Mouse (Mus musculus) olfactory bulb, adult 2 months (tissue): Measurements from ENCODE around the gene Zer1. TPM values are rescaled to one million over a fixed set of nuclear protein-coding genes. Genes with fewer than 3 reads are reported as not detected.

Experiments
- H3K27ac ChIP-seq: fragments of 200-500 bp; 2 replicates; pipeline ENCODE4 v1.5.1; 2012; ENCODE audit warnings: low read depth, low read length; ENCODE audit not compliant: insufficient read depth
- H3K4me1 ChIP-seq: fragments of 200-500 bp; 2 replicates; pipeline ENCODE4 v1.6.1; 2012; ENCODE audit warnings: low read length; ENCODE audit not compliant: control insufficient read depth, insufficient read depth
- H3K4me3 ChIP-seq: fragments of 200-500 bp; 2 replicates; pipeline ENCODE4 v1.5.1; 2012; ENCODE audit warnings: mild to moderate bottlenecking, low read depth, low read length, moderate library complexity; ENCODE audit not compliant: insufficient read depth
- CTCF ChIP-seq: fragments of 200-500 bp; IDR thresholded peaks from 2 replicates; pipeline ENCODE4 v1.5.1; 2012; ENCODE audit warnings: low read depth, mild to moderate bottlenecking, low read length, moderate library complexity; ENCODE audit not compliant: insufficient read depth
- POLR2A ChIP-seq: fragments of 200-500 bp; IDR thresholded peaks from 2 replicates; pipeline ENCODE4 v1.6.1; 2012; ENCODE audit warnings: mild to moderate bottlenecking, low read depth, low read length, moderate library complexity; ENCODE audit not compliant: insufficient read depth
- WGBS: fragments of 180-500 bp; shearing (Covaris S2); methylation state at CpG from one replicate; pipeline ENCODE4 v1.1.7; 2018; 5-methylcytosine and 5-hydroxymethylcytosine counted together
- polyA plus RNA-seq: library from polyadenylated mRNA; stranded (reverse); fragments of >200 nt; gene quantifications from 2 replicates; pipeline ENCODE4 v1.2.4, GENCODE M21; 2012; ENCODE audit warnings: low replicate concordance; ENCODE audit not compliant: missing spikeins, insufficient read depth, insufficient read length

Zer1 gene
- polyA plus RNA-seq, 1 experiment, result not detected

DNA sequence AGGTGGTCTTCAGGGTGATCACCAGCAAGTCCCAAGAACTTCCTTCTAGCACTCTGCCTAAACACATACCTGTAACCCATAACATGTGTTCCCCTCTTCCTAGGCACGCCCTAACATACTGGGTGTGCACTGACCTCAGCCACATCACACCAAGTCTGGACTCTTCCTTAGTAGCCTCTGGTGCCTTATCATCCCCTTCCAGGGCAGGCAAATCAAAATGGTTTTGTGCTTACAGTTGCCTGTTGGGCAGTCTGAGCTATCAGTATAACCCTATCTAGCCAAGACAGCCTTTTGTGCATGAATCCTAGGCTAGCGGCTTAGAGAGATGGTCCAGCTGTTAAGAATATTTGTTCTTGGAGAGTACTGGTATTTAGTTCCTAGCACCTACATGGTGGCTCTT, 12.9 kb downstream of the Zer1 start:
- 98% methylated on average over 2 of the region's 2 CpGs for WGBS
- H3K27ac ChIP-seq, result no peak overlapping the region
- H3K4me3 ChIP-seq, result no peak overlapping the region
- TF ChIP-seq POLR2A (no peak), CTCF (no peak)
- no peaks in the 10 kb centered on the region for H3K4me1 ChIP-seq

GRCm38 (mm10) chr2:30108260-30108659, 16.1 kb downstream of the Zer1 start:
- Histone ChIP-seq H3K4me1 (no peaks in the 10 kb centered on the region), H3K4me3 (no peak overlapping the region), H3K27ac (no peak overlapping the region)
- 94% methylated on average over 4 of the region's 4 CpGs for WGBS
- TF ChIP-seq POLR2A (no peak), CTCF (no peak)

GRCm38 (mm10) chr2:30107646-30108045, 16.7 kb downstream of the Zer1 start:
- no peaks in the 10 kb centered on the region for H3K4me1 ChIP-seq
- 96% methylated on average over 5 of the region's 5 CpGs for WGBS
- H3K4me3 ChIP-seq, result no peak overlapping the region
- H3K27ac ChIP-seq, result no peak overlapping the region
- no peak for TF ChIP-seq CTCF
- TF ChIP-seq POLR2A, result no peak

GRCm38 (mm10) chr2:30106364-30106763, 18.0 kb downstream of the Zer1 start:
- Histone ChIP-seq H3K4me1 (no peaks in the 10 kb centered on the region), H3K4me3 (no peak overlapping the region), H3K27ac (no peak overlapping the region)
- TF ChIP-seq CTCF (no peak), POLR2A (no peak)

GRCm38 (mm10) chr2:30100214-30100613, 24.2 kb downstream of the Zer1 start:
- TF ChIP-seq CTCF, result no peak
- TF ChIP-seq POLR2A, result no peak
- 70% methylated on average over 4 of the region's 4 CpGs for WGBS
- H3K27ac ChIP-seq, result no peak overlapping the region
- H3K4me3 ChIP-seq, result no peak overlapping the region
- no peaks in the 10 kb centered on the region for H3K4me1 ChIP-seq

DNA sequence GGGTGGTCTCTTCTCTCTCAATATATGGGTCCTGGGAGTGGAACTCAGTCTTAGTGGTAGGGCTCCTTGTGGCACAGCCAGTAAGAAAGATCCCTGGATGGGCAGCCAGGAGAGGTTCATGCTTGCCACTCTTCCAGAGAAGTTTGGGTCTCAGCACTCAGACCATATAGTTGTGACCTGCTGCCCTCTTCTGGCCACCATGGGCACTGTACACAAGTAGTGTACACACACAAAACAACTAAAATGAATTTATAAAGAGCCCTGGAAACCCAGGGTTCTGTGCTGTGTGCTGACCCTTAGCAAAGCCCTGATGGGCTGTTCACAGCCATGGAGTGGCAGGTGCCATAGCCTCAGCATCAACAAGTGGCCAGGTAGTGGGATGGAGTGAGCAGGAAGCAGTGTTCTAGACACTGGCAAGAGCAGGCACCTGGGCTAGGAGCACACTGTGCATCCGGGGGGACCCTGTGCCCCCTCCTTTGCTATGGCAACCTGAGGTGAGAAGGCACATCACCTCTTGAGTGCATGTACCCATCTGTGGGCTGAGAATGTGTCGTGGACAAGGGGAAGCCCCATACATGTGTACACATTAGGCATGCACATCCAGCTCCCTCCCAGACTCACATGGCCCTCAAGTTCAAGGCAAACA, 28.4 kb downstream of the Zer1 start:
- 84% methylated on average over 2 of the region's 2 CpGs for WGBS
- Histone ChIP-seq H3K27ac (no peak overlapping the region), H3K4me1 (peaks cover 7% of the 10 kb centered on the region), H3K4me3 (no peak overlapping the region)
- TF ChIP-seq CTCF, result no peak
- no peak for TF ChIP-seq POLR2A

DNA sequence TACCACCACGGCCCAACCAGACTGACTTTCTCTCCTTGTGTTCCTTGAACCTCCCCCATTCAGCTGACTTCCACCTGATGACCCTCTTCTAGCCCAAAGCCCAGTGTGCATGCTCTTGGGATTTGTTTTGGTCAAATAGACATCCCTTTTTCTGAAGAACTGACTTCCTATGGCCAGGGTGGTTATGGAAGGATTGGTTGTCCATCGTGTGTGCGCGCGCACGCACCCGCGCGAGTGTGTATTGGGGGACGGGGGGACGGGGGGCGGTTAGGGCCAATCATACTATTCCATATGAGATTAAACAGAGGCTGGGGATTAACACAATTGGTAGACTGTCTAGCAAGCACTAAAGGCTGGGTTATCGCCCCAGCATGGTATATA, 30.2 kb downstream of the Zer1 start:
- WGBS, result 3% methylated on average over 13 of the region's 13 CpGs

DNA sequence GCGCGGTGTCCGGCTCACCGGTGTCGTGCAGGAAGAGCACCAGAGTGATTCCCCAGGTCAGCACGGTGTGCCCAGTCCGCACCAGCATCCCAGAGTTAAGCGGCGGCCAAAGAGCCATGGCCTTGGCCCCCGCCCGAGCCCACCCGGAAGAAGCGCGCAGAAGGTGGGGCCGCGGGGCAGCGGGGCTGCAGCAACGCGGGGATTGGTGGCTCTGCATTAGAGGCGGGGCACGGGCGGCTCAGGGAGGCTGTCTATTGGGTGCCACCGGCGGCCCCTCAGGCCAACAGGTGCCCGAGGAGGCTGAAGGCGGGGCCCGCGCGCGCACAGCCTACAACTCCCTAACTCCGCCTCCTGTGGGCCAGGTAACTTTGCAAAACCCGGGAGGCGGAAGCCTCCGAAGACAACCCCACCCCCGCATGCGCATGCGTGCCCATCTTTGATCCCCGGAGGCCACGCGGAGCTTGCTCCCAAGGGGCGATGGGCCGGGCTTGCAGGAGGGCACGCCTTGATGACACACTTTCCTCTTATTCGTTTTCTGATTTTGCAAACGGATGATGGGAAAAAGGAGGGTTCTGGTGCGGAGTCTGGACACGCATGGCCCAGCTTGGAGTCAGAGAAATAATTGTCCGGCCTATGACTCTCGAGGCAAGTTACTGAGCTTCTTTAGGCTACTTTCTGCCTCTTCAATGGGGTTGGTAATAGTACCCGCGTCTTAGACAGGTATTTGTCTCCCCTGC, 30.7 kb downstream of the Zer1 start, which contains the start of gene Zdhhc12:
Gene Zdhhc12 (minus strand): TSS at position 178 of the 737 bp plus-strand sequence.
- under 1% methylated on average over 51 of the region's 51 CpGs for WGBS
- H3K27ac ChIP-seq, result no peak within 1 kb of the TSS
- H3K4me3 ChIP-seq, result peak within 1 kb of the TSS; percentile 51

More for the DNA sequence above, 30.2 kb downstream of the Zer1 start:
- TF ChIP-seq CTCF (no peak), POLR2A (no peak)
- peaks cover 7% of the 10 kb centered on the region for H3K4me1 ChIP-seq
- H3K27ac ChIP-seq, result no peak overlapping the region
- H3K4me3 ChIP-seq, result peak overlapping the region; percentile 51

GRCm38 (mm10) chr2:30092280-30092918, 32.0 kb downstream of the Zer1 start:
- peaks cover 7% of the 10 kb centered on the region for H3K4me1 ChIP-seq
- WGBS, result 60% methylated on average over 6 of the region's 6 CpGs
- no peak overlapping the region for H3K4me3 ChIP-seq
- no peak overlapping the region for H3K27ac ChIP-seq
- TF ChIP-seq CTCF, result no peak; the same call in 1 of the 2 replicates
- no peak for TF ChIP-seq POLR2A

More for the DNA sequence above, 30.7 kb downstream of the Zer1 start, which contains the start of gene Zdhhc12:
- H3K4me1 ChIP-seq, result peaks cover 7% of the 10 kb centered on the region
- TF ChIP-seq POLR2A, result 0 out of 2 replicates have a peak, but pooled peaks have one; percentile 28
- 0 out of 2 replicates have a peak, but pooled peaks have one; percentile 7 for TF ChIP-seq CTCF
